Mouse (Mus musculus) cortical plate, adult 2 months (tissue): Measurements from ENCODE around the gene Zbtb20. TPM values are rescaled to one million over a fixed set of nuclear protein-coding genes. Genes with fewer than 3 reads are reported as not detected.

Source experiments
- H3K27ac ChIP-seq: fragments of 200-500 bp; 2 replicates; pipeline ENCODE4 v1.5.1; 2012; ENCODE audit warnings: low read length, control low read depth, inconsistent platforms; ENCODE audit not compliant: insufficient read depth
- H3K4me1 ChIP-seq: fragments of 200-500 bp; 2 replicates; pipeline ENCODE4 v1.6.1; 2011; ENCODE audit warnings: low read length; ENCODE audit not compliant: control insufficient read depth, insufficient read depth
- H3K4me3 ChIP-seq: fragments of 200-500 bp; 2 replicates; pipeline ENCODE4 v1.5.1; 2011; ENCODE audit warnings: mild to moderate bottlenecking, low read length, control low read depth; ENCODE audit not compliant: insufficient read depth
- CTCF ChIP-seq: fragments of 200-500 bp; IDR thresholded peaks from 2 replicates; pipeline ENCODE4 v1.5.1; 2011; ENCODE audit warnings: mild to moderate bottlenecking, control low read depth, low read length; ENCODE audit not compliant: insufficient read depth; ENCODE audit errors: extremely low read depth
- POLR2A ChIP-seq: fragments of 200-500 bp; IDR thresholded peaks from 2 replicates; pipeline ENCODE4 v1.6.1; 2011; ENCODE audit warnings: mild to moderate bottlenecking, low read length, control low read depth; ENCODE audit not compliant: insufficient read depth; ENCODE audit errors: extremely low read depth
- polyA plus RNA-seq: library from polyadenylated mRNA; depleted of rRNA; stranded (reverse); fragments of >200 nt; gene quantifications from 2 replicates; pipeline ENCODE4 v1.2.3, GENCODE M21; 2012

Gene Zbtb20
- polyA plus RNA-seq, 1 experiment, result 13.1 TPM

GRCm38 (mm10) chr16:43410613-43410974 is 534.9 kb downstream of the Zbtb20 start:
- Histone ChIP-seq H3K4me3 (no peak overlapping the region), H3K4me1 (no peaks in the 10 kb centered on the region), H3K27ac (no peak overlapping the region)
- no peak for TF ChIP-seq CTCF
- TF ChIP-seq POLR2A, result no peak

- no peak overlapping the region for H3K4me3 ChIP-seq
- no peak overlapping the region for H3K27ac ChIP-seq
- H3K4me1 ChIP-seq, result no peaks in the 10 kb centered on the region
- TF ChIP-seq CTCF, result no peak
- no peak for TF ChIP-seq POLR2A
Observed at GRCm38 (mm10) chr16:43415864-43416263, 540.2 kb downstream of the Zbtb20 start.

DNA sequence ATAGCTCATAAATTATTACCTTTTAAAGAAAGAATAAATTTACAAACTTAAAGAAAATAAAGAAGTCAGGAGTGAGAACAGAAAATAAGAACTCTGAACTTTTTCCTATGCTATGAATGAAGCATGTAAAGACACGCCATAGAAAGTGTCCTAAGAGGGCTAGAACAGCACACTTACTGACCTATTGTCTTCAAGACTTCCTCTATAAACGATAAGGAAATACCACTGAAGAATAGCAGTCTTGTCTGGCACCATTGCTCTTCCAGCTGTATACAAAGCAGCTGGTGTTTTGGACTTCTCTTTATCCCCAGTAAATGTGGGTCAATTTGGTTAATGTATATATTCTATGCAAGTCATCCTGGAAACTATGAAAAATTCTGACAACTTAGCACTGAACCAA is 544.2 kb downstream of the Zbtb20 start:
- Histone ChIP-seq H3K4me3 (no peak overlapping the region), H3K4me1 (no peaks in the 10 kb centered on the region), H3K27ac (no peak overlapping the region)
- TF ChIP-seq CTCF (no peak), POLR2A (no peak)

GRCm38 (mm10) chr16:43428955-43429354 is 553.3 kb downstream of the Zbtb20 start:
- Histone ChIP-seq H3K27ac (no peak overlapping the region), H3K4me3 (no peak overlapping the region), H3K4me1 (no peaks in the 10 kb centered on the region)
- TF ChIP-seq CTCF, result no peak

GRCm38 (mm10) chr16:43430030-43430429 is 554.3 kb downstream of the Zbtb20 start:
- Histone ChIP-seq H3K27ac (no peak overlapping the region), H3K4me1 (no peaks in the 10 kb centered on the region), H3K4me3 (no peak overlapping the region)
- TF ChIP-seq CTCF (no peak), POLR2A (no peak)

- Histone ChIP-seq H3K27ac (no peak overlapping the region), H3K4me3 (no peak overlapping the region), H3K4me1 (no peaks in the 10 kb centered on the region)
- no peak for TF ChIP-seq POLR2A
- no peak for TF ChIP-seq CTCF
Observed at GRCm38 (mm10) chr16:43431514-43432371, 556.1 kb downstream of the Zbtb20 start.

- Histone ChIP-seq H3K4me1 (no peaks in the 10 kb centered on the region), H3K27ac (no peak overlapping the region), H3K4me3 (no peak overlapping the region)
- TF ChIP-seq POLR2A, result no peak
- TF ChIP-seq CTCF, result peak; percentile 55
Observed at GRCm38 (mm10) chr16:43434941-43435340, 559.3 kb downstream of the Zbtb20 start.

DNA sequence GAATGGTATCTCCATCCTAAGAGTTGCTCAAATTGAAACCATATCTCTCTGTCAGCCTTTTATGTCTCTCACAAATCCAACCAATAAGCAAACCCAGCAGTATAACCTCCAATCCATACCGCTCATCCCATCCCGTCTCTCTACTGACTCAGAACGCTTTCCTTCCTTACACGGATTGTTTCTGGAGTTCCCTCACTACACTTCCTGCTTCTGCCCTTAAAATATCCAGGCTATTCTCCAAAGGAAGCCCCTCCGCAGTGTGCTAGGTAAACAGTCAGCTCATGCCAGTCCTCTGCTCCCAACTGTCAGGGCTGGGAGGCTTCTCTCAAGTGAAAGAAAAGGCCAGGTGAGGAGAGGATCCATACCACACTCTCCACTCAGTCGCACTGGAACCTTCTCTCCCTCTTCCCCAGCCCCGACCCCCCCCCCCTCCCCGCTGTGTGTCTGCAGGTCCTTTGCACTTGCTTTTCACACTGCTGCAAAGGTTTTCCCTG is 563.2 kb downstream of the Zbtb20 start:
- TF ChIP-seq CTCF (no peak), POLR2A (no peak)
- no peak overlapping the region for H3K4me3 ChIP-seq
- no peak overlapping the region for H3K27ac ChIP-seq
- H3K4me1 ChIP-seq, result no peaks in the 10 kb centered on the region

GRCm38 (mm10) chr16:43441392-43441791 is 565.7 kb downstream of the Zbtb20 start:
- Histone ChIP-seq H3K4me3 (no peak overlapping the region), H3K4me1 (no peaks in the 10 kb centered on the region), H3K27ac (no peak overlapping the region)
- no peak for TF ChIP-seq POLR2A
- TF ChIP-seq CTCF, result no peak

DNA sequence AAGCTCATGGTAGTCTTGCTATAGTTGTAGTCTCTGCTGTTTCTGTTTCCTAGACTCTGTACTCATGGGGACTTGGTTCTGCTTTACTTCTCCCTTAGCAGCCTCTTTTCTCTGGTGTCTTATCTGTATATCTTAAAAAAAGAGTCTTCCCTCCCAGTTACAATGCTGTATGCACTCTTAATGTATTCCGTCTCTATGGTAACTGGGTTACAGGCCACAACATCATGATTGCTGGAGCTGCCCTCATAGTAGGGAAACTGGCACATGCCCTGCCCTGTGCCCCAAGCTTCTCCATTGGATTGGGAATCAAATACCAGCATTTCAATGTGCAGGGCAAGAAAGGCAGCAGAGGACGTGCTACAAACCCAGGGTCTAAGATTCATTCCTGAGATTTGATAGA is 567.4 kb downstream of the Zbtb20 start:
- Histone ChIP-seq H3K27ac (no peak overlapping the region), H3K4me3 (no peak overlapping the region), H3K4me1 (no peaks in the 10 kb centered on the region)
- TF ChIP-seq POLR2A (no peak), CTCF (no peak)
